8 mouse cellular contexts compared by ENCODE assay signal in the genomic region with DNA sequence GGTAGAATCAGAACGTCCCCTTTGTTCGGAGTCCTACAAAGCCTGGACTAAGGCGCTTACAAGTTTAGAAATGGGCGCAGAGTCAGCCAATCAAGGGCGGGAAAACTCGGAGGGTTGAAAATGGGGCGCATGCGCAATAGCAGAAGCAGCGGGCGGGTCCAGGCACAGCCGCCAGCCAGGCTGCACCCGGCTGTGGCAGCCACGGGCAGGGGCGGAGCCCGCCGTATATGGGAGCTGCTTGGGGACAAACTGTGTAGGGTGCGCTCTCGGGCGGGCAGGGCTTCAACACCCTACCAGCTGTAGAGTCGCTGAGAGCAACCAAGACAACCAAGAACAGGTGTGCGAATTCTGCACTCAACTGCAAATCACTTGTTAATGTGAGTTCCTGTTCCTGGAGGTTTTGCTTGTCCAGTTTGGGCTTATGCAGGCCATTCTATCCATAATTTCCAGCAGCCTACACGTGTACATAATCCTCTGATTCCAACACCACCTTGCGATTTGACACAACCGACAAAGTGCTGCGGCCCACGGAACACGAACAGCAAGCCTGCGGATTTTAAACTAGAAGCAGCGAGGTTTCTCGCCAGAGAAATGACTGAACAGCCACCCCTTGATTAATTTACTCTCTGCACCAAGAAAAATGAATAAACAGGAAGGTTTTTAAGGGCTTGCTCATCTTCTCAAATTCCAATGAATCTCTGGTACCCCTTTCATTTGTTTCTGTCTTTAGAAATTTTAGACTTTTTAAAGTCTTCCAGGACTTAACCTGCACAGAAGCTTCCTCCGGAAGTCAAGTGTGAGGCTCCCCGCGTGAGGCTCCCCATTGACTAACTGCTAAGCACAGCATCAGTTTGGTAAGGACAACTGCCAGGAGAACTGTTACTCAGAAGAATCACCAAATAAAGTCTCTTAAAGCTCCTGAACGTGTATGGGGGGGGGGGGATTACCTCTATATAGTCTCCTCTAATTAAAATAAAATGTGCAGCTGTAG. TPM values are rescaled to one million over a fixed set of nuclear protein-coding genes. Genes with fewer than 3 reads are reported as not detected.
DNase-seq lines count a peak whose midpoint lies in the region; ATAC-seq and TF ChIP-seq lines count a peak whose summit lies in the region.

No protein-coding gene starts in this region.

- peak; percentile 88 to 94 for DNase-seq in gastrocnemius, adult 8-10 months (ENCODE audit: low spot score in 2 of 2)
- DNase-seq in hindlimb bud, embryonic 11.5 days (ENCODE audit: extremely low spot score, low read depth, low spot score) = peak; percentile 79
- DNase-seq in left cerebral cortex, adult 8-10 months (ENCODE audit: low spot score in 2 of 2) = peak; percentile 86 to 95
- DNase-seq in right cerebral cortex, postnatal 10 days (ENCODE audit: low spot score in 2 of 2) = peak; percentile 95 to 96
- DNase-seq in urinary bladder, postnatal 25 days (ENCODE audit: low spot score) = peak; percentile 92

- H3K36me3 ChIP-seq in megakaryocyte, embryonic 14.5 days (replicated peaks; ENCODE audit: low read length) = no peaks in the 10 kb centered on the region

- peak overlapping the region; percentile 38; the same call in 1 of the 2 replicates for H3K27ac ChIP-seq in cortical plate, adult 2 months (ENCODE audit: insufficient read depth, low read length)

- H3K9me3 ChIP-seq in megakaryocyte, embryonic 14.5 days = no peaks in the 10 kb centered on the region

- peaks cover 5% of the 10 kb centered on the region for H3K4me1 ChIP-seq in cortical plate, adult 2 months (ENCODE audit: control insufficient read depth, insufficient read depth, low read length)
- H3K4me1 ChIP-seq in megakaryocyte, embryonic 14.5 days = peaks cover 25% of the 10 kb centered on the region

- TF ChIP-seq POLR2A in cortical plate, adult 2 months (IDR thresholded peaks at IDR 0.05; ENCODE audit: extremely low read depth, insufficient read depth, low read length) = peak; percentile 43; the same call in 1 of the 2 replicates

- TF ChIP-seq CTCF in cortical plate, adult 2 months (IDR thresholded peaks at IDR 0.05; ENCODE audit: extremely low read depth, insufficient read depth, low read length) = no peak

- no peaks in the 10 kb centered on the region for H3K27me3 ChIP-seq in megakaryocyte, embryonic 14.5 days (replicated peaks)

- peak overlapping the region; percentile 56 for H3K4me3 ChIP-seq in cortical plate, adult 2 months (ENCODE audit: insufficient read depth, low read length)
- peak overlapping the region; percentile 93 for H3K4me3 ChIP-seq in megakaryocyte, embryonic 14.5 days (replicated peaks)

- ATAC-seq in activated CD4-positive, CD25-positive, alpha-beta regulatory T cell, adult 4 months = peak; percentile 87

RNA-seq across cellular contexts. Expression of a gene that starts 1.9 kb away (rescaled TPM):
- polyA plus RNA-seq in activated CD4-positive, CD25-positive, alpha-beta regulatory T cell, adult 4 months (2017; shearing (Covaris generic)) = 1 to 10 TPM; 9.1 to 9.7 TPM
- polyA plus RNA-seq in cortical plate, adult 2 months (2012; rRNA removed) = 8.1 and 9.7 TPM in 2 replicates
- total RNA-seq in gastrocnemius, adult 8-10 months (2022) = 10 to 100 TPM; 34.5 to 50.7 (median 42.1) TPM
- 10 to 100 TPM; 17.0 to 18.0 (median 17.4) TPM for total RNA-seq in left cerebral cortex, adult 8-10 months (2022)
- 1.4 and 2.1 TPM in 2 replicates for polyA plus RNA-seq in megakaryocyte, embryonic 14.5 days (2012; ENCODE audit: insufficient read depth, low replicate concordance)

Comparison
In these comparisons a context has a peak if more than half of its experiments do, and no peak if none do; other contexts are left out.
1. Peak in every context shown above with its lines: DNase-seq, ATAC-seq, H3K4me3 ChIP-seq and H3K27ac ChIP-seq.